Mouse (Mus musculus) ES-E14 (cell line): ENCODE data around the gene Kcnip2. TPM values are rescaled to one million over a fixed set of nuclear protein-coding genes. Genes with fewer than 3 reads are reported as not detected.

ENCODE experiments used
- DNase-seq: peaks from one replicate; pipeline ENCODE4 v3.0.0-alpha.2; 2013; ENCODE audit warnings: low read depth, low spot score
- H3K27ac ChIP-seq: 2 replicates; pipeline ENCODE4 v1.5.1; 2012; ENCODE audit warnings: low read depth, mild to moderate bottlenecking, low read length, moderate library complexity, mixed read lengths; ENCODE audit not compliant: poor library complexity, insufficient read depth, severe bottlenecking
- H3K36me3 ChIP-seq: 2 replicates; pipeline ENCODE4 v1.6.1; 2012; ENCODE audit warnings: mild to moderate bottlenecking, low read length, moderate library complexity, mixed read lengths; ENCODE audit not compliant: control insufficient read depth, poor library complexity, insufficient read depth, severe bottlenecking
- H3K4me1 ChIP-seq, 2 experiments: fragments of 150-350 bp in 1 of 2; sonication (generic) in 1 of 2; 2 replicates each; pipeline ENCODE4 v1.6.1; 2012; ENCODE audit warnings: low read length in 2 of 2, mild to moderate bottlenecking in 1 of 2, mixed read lengths in 1 of 2; ENCODE audit not compliant: control insufficient read depth in 2 of 2, insufficient read depth in 2 of 2, poor library complexity in 1 of 2
- H3K4me3 ChIP-seq, 2 experiments: fragments of 150-350 bp in 1 of 2; sonication (generic) in 1 of 2; 2 replicates each; pipeline ENCODE4 v1.5.1; 2012; ENCODE audit warnings: low read length in 2 of 2, low read depth in 1 of 2, mild to moderate bottlenecking in 1 of 2, mixed read lengths in 1 of 2; ENCODE audit not compliant: insufficient read depth in 1 of 2, poor library complexity in 1 of 2, severe bottlenecking in 1 of 2
- H3K9ac ChIP-seq: 2 replicates; pipeline ENCODE4 v1.6.1; 2012; ENCODE audit warnings: low read depth, mild to moderate bottlenecking, low read length, mixed read lengths; ENCODE audit not compliant: poor library complexity, insufficient read depth, severe bottlenecking
- H3K9me3 ChIP-seq: fragments of 150-350 bp; sonication (generic); 2 replicates; pipeline ENCODE4 v1.6.1; 2012; ENCODE audit warnings: low read depth, mild to moderate bottlenecking, low read length; ENCODE audit not compliant: control insufficient read depth, insufficient read depth
- CHD2 ChIP-seq: IDR thresholded peaks from 2 replicates; pipeline ENCODE4 v1.6.1; 2014; ENCODE audit warnings: mild to moderate bottlenecking, low read depth, low read length, inconsistent platforms
- HCFC1 ChIP-seq: IDR thresholded peaks from 2 replicates; pipeline ENCODE4 v1.6.1; 2012; ENCODE audit warnings: low read length, inconsistent platforms, borderline replicate concordance; ENCODE audit not compliant: insufficient read depth
- MAFK ChIP-seq: IDR thresholded peaks from 2 replicates; pipeline ENCODE4 v1.6.1; 2014; ENCODE audit warnings: mild to moderate bottlenecking, low read depth, low read length, inconsistent platforms; ENCODE audit not compliant: insufficient read depth
- ZC3H11A ChIP-seq: IDR thresholded peaks from 2 replicates; pipeline ENCODE4 v1.6.1; 2012; ENCODE audit warnings: low read depth, mild to moderate bottlenecking, inconsistent platforms, low read length, borderline replicate concordance
- ZNF384 ChIP-seq: IDR thresholded peaks from 2 replicates; pipeline ENCODE4 v1.6.1; 2012; ENCODE audit warnings: low read depth, low read length, inconsistent platforms
- in situ Hi-C, 2 experiments: fragments of 600-800 bp; cut with MboI; formaldehyde crosslinking; loops; one replicate each; pipeline ENCODE4 v1.15.1; 2025; ENCODE audit warnings: low sequenced_read_pairs in 2 of 2, inconsistent platforms in 1 of 2; ENCODE audit not compliant: unreplicated experiment in 2 of 2
- total RNA-seq: library from RNA; depleted of rRNA; stranded (reverse); fragments of 300-350 nt; gene quantifications from 2 replicates; pipeline ENCODE4 v1.2.3, GENCODE M21; 2012

Gene Kcnip2
- total RNA-seq, 1 experiment: 0.85 TPM

- no peaks in the 10 kb centered on the region for H3K36me3 ChIP-seq
- no peak for DNase-seq
- H3K4me3 ChIP-seq: no peak overlapping the region
- H3K27ac ChIP-seq: no peak overlapping the region
- no peaks in the 10 kb centered on the region for H3K9me3 ChIP-seq
- no peak for TF ChIP-seq CHD2
- no peak for TF ChIP-seq MAFK
- TF ChIP-seq HCFC1: no peak
- TF ChIP-seq ZNF384: no peak
- TF ChIP-seq ZC3H11A: no peak
- in situ Hi-C loops: no loop called here
- H3K4me1 ChIP-seq: 0 out of 4 replicates have a peak, but pooled peaks cover 0 to 2% of the 10 kb centered on the region in 2 experiments
- H3K9ac ChIP-seq: no peak overlapping the region
These were observed 28.3 kb upstream of the Kcnip2 start for GRCm38 (mm10) chr19:45844209-45844608.

GRCm38 (mm10) chr19:45843424-45843823 is 27.6 kb upstream of the Kcnip2 start:
- TF ChIP-seq ZNF384 (no peak), HCFC1 (no peak), CHD2 (no peak), ZC3H11A (no peak), MAFK (no peak)
- 0 out of 4 replicates have a peak, but pooled peaks cover 0 to 2% of the 10 kb centered on the region in 2 experiments for H3K4me1 ChIP-seq
- H3K9ac ChIP-seq: no peak overlapping the region
- H3K4me3 ChIP-seq: no peak overlapping the region
- in situ Hi-C loops: no loop called here
- H3K9me3 ChIP-seq: no peaks in the 10 kb centered on the region
- H3K27ac ChIP-seq: no peak overlapping the region
- no peak for DNase-seq
- H3K36me3 ChIP-seq: no peaks in the 10 kb centered on the region

GRCm38 (mm10) chr19:45837050-45837994 is 21.5 kb upstream of the Kcnip2 start:
- in situ Hi-C loops: no loop called here

GRCm38 (mm10) chr19:45835490-45835889 is 19.6 kb upstream of the Kcnip2 start:
- no peaks in the 10 kb centered on the region for H3K36me3 ChIP-seq
- no peak for DNase-seq
- peaks cover 7 to 11% of the 10 kb centered on the region in 2 experiments; a peak in 1 of 4 replicates for H3K4me1 ChIP-seq
- H3K4me3 ChIP-seq: no peak overlapping the region
- in situ Hi-C loops: no loop called here
- no peak for TF ChIP-seq MAFK
- TF ChIP-seq ZC3H11A: no peak
- no peak for TF ChIP-seq ZNF384
- TF ChIP-seq CHD2: no peak
- TF ChIP-seq HCFC1: no peak
- H3K27ac ChIP-seq: no peak overlapping the region
- H3K9ac ChIP-seq: no peak overlapping the region
- H3K9me3 ChIP-seq: no peaks in the 10 kb centered on the region

More at GRCm38 (mm10) chr19:45837050-45837994, 21.5 kb upstream of the Kcnip2 start:
- Histone ChIP-seq H3K27ac (no peak overlapping the region), H3K4me1 (peaks cover 0 to 5% of the 10 kb centered on the region in 2 experiments; a peak in 1 of 4 replicates), H3K36me3 (no peaks in the 10 kb centered on the region), H3K9me3 (no peaks in the 10 kb centered on the region), H3K4me3 (no peak overlapping the region), H3K9ac (no peak overlapping the region)
- no peak for DNase-seq
- TF ChIP-seq ZNF384 (no peak), CHD2 (no peak), MAFK (no peak), HCFC1 (no peak), ZC3H11A (no peak)
